Mouse (Mus musculus): Measurements from ENCODE around the gene Gm9573.

GRCm38 (mm10) chr17:35592131-35592530 lies 34.3 kb downstream of the Gm9573 start:
- TF ChIP-seq TCF3 (IDR thresholded peaks at IDR 0.05; ENCODE audit: insufficient read length, low read depth) (no peak), MAX (IDR thresholded peaks at IDR 0.05; ENCODE audit: low read depth) (no peak), MYOD1 (IDR thresholded peaks at IDR 0.05; ENCODE audit: control insufficient read depth in 1 of 3, insufficient read length in 2 of 3, low read depth in 2 of 3) (no peak), POLR2A (IDR thresholded peaks at IDR 0.05; ENCODE audit: insufficient read length, low read depth) (no peak), USF1 (IDR thresholded peaks at IDR 0.05; ENCODE audit: low read depth) (no peak), E2F4 (IDR thresholded peaks at IDR 0.05; ENCODE audit: insufficient read depth) (no peak), TCF12 (IDR thresholded peaks at IDR 0.05; ENCODE audit: insufficient read depth, poor library complexity, severe bottlenecking) (no peak)
